Mouse (Mus musculus) CH12.LX (cell line): Measurements from ENCODE around the gene Uck1.

Experiments used
- BHLHE40 ChIP-seq: IDR thresholded peaks from 2 replicates; pipeline ENCODE4 v1.6.1; 2011; ENCODE audit warnings: mild to moderate bottlenecking, low read depth, low read length, improper control_type of control experiment
- CTCF ChIP-seq, 2 experiments: IDR thresholded peaks in 1 of 2; conservative IDR thresholded peaks in 1 of 2; 2 replicates each; pipeline ENCODE4 v1.5.1; 2011 to 2012; ENCODE audit warnings: low read depth in 2 of 2, low read length in 2 of 2, improper control_type of control experiment in 1 of 2, inconsistent platforms in 1 of 2, mild to moderate bottlenecking in 1 of 2, moderate library complexity in 1 of 2
- ELF1 ChIP-seq: IDR thresholded peaks from 2 replicates; pipeline ENCODE4 v1.6.1; 2014; ENCODE audit warnings: low read depth, mild to moderate bottlenecking, inconsistent platforms, low read length, improper control_type of control experiment
- SIN3A ChIP-seq: IDR thresholded peaks from 2 replicates; pipeline ENCODE4 v1.6.1; 2012; ENCODE audit warnings: low read length, improper control_type of control experiment, inconsistent platforms
- TBP ChIP-seq: conservative IDR thresholded peaks from 2 replicates; pipeline ENCODE4 v1.6.1; 2011; ENCODE audit warnings: low read depth, low read length, improper control_type of control experiment
- ZC3H11A ChIP-seq: IDR thresholded peaks from 2 replicates; pipeline ENCODE4 v1.6.1; 2012; ENCODE audit warnings: low read depth, mild to moderate bottlenecking, inconsistent platforms, low read length, improper control_type of control experiment
- ZKSCAN1 ChIP-seq: IDR thresholded peaks from 2 replicates; pipeline ENCODE4 v1.6.1; 2012; ENCODE audit warnings: low read depth, inconsistent platforms, low read length, improper control_type of control experiment, borderline replicate concordance

GRCm38 (mm10) chr2:32294348-32294747 is 34.4 kb upstream of the Uck1 start:
- TF ChIP-seq ZKSCAN1 (no peak), CTCF (conservative IDR thresholded peaks at IDR 0.05 in 1 of 2, IDR thresholded peaks at IDR 0.05 in 1 of 2; ENCODE audit: low read depth in 2 of 2, low read length in 2 of 2) (no peak), SIN3A (no peak), TBP (no peak), ELF1 (no peak), BHLHE40 (no peak), ZC3H11A (no peak)
